Mouse (Mus musculus) ES-Bruce4 (cell line): ENCODE data around the gene Olfr1061. TPM values are rescaled to one million over a fixed set of nuclear protein-coding genes. Genes with fewer than 3 reads are reported as not detected.
"Not testable (repeated sequence)": the region's sequence is repeated elsewhere in the genome, so short reads cannot be mapped to it uniquely, and the experiment has no call there.

Experiments
- H3K27ac ChIP-seq: 2 replicates; pipeline ENCODE4 v1.5.1; 2012; ENCODE audit warnings: low read length, inconsistent platforms; ENCODE audit not compliant: insufficient read depth
- H3K27me3 ChIP-seq: 2 replicates; pipeline ENCODE4 v1.6.1; 2012; ENCODE audit warnings: mild to moderate bottlenecking, low read length, inconsistent platforms; ENCODE audit not compliant: control insufficient read depth, poor library complexity, insufficient read depth, severe bottlenecking
- H3K36me3 ChIP-seq: 2 replicates; pipeline ENCODE4 v1.6.1; 2012; ENCODE audit warnings: inconsistent platforms, mild to moderate bottlenecking, low read length, moderate library complexity; ENCODE audit not compliant: control insufficient read depth, poor library complexity, insufficient read depth, severe bottlenecking
- H3K4me1 ChIP-seq: one replicate; pipeline ENCODE4 v1.8.1; 2011; ENCODE audit warnings: low read length; ENCODE audit not compliant: control insufficient read depth, insufficient read depth
- H3K4me3 ChIP-seq: 2 replicates; pipeline ENCODE4 v1.5.1; 2011; ENCODE audit warnings: low read depth, mild to moderate bottlenecking, low read length
- H3K9ac ChIP-seq: 2 replicates; pipeline ENCODE4 v1.6.1; 2012; ENCODE audit warnings: low read depth, mild to moderate bottlenecking, inconsistent platforms; ENCODE audit not compliant: poor library complexity, severe bottlenecking
- H3K9me3 ChIP-seq: replicated peaks from 2 replicates; pipeline ENCODE4 v1.6.1; 2012; ENCODE audit warnings: mild to moderate bottlenecking, low read length, inconsistent platforms; ENCODE audit not compliant: control insufficient read depth, poor library complexity, insufficient read depth, severe bottlenecking
- CTCF ChIP-seq: IDR thresholded peaks from one replicate; pipeline ENCODE4 v1.8.1; 2011; ENCODE audit warnings: low read depth, low read length
- EP300 ChIP-seq: IDR thresholded peaks from 2 replicates; pipeline ENCODE4 v1.6.1; 2011; ENCODE audit warnings: low read depth, low read length; ENCODE audit not compliant: insufficient read depth
- POLR2A ChIP-seq: IDR thresholded peaks from one replicate; pipeline ENCODE4 v1.8.1; 2011; ENCODE audit warnings: low read length; ENCODE audit not compliant: insufficient read depth
- polyA plus RNA-seq: library from polyadenylated mRNA; stranded (reverse); fragments of >200 nt; gene quantifications from 2 replicates; pipeline ENCODE4 v1.2.4, GENCODE M21; 2011; ENCODE audit warnings: low read depth; ENCODE audit not compliant: missing spikeins, insufficient read depth, insufficient read length

The Olfr1061 gene
- polyA plus RNA-seq, 1 experiment = not detected

DNA sequence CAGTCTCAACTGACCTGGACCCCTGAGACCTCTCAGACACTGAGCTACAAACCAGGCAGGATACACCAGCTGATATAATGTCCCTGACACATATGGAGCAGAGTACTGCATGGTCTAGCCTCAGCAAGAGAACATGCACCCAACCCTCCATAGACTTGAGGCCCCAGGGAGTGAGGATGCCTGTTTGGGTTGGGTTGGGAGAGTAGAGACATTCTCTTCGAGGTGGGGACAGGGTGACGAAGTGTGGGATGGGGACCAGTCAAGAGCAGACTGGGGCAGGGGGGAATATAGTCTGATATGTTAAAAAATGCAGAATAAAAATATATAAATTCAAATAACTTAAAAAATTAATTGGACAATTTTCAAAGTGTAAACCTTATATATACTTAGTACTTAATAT is 18.7 kb downstream of the Olfr1061 start:
- no peak overlapping the region for H3K4me3 ChIP-seq
- no peaks in the 10 kb centered on the region for H3K27me3 ChIP-seq
- no peaks in the 10 kb centered on the region for H3K36me3 ChIP-seq
- no peak overlapping the region for H3K27ac ChIP-seq
- H3K9me3 ChIP-seq = no peaks in the 10 kb centered on the region
- TF ChIP-seq EP300 = no peak
- no peak for TF ChIP-seq POLR2A
- TF ChIP-seq CTCF = no peak
- no peak overlapping the region for H3K9ac ChIP-seq
- H3K4me1 ChIP-seq = no peaks in the 10 kb centered on the region

DNA sequence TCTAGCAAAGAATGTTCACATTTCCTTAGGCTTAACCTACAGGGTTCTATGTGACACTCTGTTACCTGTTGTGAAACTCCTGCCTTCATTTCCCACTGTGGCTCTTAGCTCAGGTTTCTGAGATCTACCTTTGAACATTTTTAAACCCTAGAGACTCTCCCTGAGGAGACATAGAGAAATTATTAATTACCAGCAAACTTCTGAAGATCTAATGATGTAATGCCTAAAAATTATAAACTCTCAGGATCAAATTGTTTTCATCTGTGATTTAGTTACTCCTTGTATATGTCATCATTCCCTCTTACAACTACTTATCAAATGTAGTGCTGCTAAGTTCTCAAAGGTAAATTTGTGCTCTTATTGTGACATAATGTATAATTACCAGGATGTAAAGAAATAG is 25.4 kb downstream of the Olfr1061 start, which contains the start of gene Olfr1058:
TSS of gene Olfr1058 (minus strand) at position 101 of the 400 bp plus-strand sequence.
- not testable (repeated sequence) for H3K4me3 ChIP-seq, H3K27me3 ChIP-seq, H3K4me1 ChIP-seq, H3K9ac ChIP-seq, H3K27ac ChIP-seq, H3K9me3 ChIP-seq, H3K36me3 ChIP-seq

DNA sequence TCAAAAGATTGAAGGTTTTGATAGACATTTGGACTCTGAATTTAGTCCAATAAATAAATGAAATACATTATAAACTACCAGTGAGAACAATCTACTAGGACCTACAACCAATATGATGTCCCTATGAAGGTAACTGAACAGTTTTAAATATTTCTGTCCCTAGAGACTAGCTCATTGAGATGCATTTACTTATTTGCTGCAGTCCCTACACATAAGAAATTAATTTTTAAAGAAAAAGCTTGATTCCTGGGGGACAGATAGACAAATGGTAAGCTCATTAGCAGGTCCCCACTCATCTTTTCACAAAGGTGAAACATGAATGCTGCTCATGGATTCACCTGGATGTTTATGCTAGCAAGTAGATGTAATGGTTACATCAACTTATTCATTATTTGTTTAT is 35.6 kb downstream of the Olfr1061 start, which contains the start of gene Olfr1057:
TSS of gene Olfr1057 (minus strand) at position 101 of the 400 bp plus-strand sequence.
- Histone ChIP-seq H3K9me3 (no peaks in the 10 kb centered on the region), H3K4me1 (no peaks in the 10 kb centered on the region), H3K36me3 (no peaks in the 10 kb centered on the region), H3K27ac (no peak within 1 kb of the TSS), H3K4me3 (no peak within 1 kb of the TSS), H3K9ac (no peak within 1 kb of the TSS), H3K27me3 (no peaks in the 10 kb centered on the region)
- TF ChIP-seq POLR2A = no peak

DNA sequence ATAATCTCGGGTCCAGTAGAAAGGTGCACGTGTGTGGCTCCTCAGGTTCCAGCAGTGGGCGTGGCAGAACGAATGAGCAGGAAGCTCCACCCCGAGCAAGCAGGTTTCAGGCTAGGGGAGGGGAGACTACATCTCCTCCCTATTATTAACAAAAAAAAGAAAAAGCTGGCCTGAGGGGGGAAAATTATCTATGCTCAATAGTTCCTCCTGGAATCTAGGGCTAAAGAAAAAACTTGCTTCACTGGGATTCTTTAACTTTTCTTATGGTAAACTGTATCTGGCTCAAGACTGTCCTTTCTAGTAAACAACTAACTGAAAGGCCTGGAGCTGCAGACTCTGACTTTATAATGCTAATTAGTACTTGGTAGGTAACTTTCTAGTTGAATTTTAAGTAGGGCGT is 47.5 kb downstream of the Olfr1061 start:
- not testable (repeated sequence) for H3K9ac ChIP-seq, H3K36me3 ChIP-seq, H3K4me1 ChIP-seq, H3K9me3 ChIP-seq, H3K4me3 ChIP-seq, H3K27me3 ChIP-seq, H3K27ac ChIP-seq

Other genes starting within 250 kb of the Olfr1061 start
- gene Olfr1043, start 246.5 kb downstream of the Olfr1061 start, polyA plus RNA-seq = not detected in 2 replicates
- not detected in 2 replicates for gene Olfr1044, start 236.2 kb downstream of the Olfr1061 start, polyA plus RNA-seq
- not detected in 2 replicates for gene Olfr52, start 228.4 kb downstream of the Olfr1061 start, polyA plus RNA-seq
- not detected in 2 replicates for gene Olfr1045, start 211.0 kb downstream of the Olfr1061 start, polyA plus RNA-seq
- gene Olfr1046, start 194.7 kb downstream of the Olfr1061 start, polyA plus RNA-seq = not detected in 2 replicates
- not detected in 2 replicates for gene Olfr1047, start 182.6 kb downstream of the Olfr1061 start, polyA plus RNA-seq
- gene Olfr1048, start 173.8 kb downstream of the Olfr1061 start, polyA plus RNA-seq = not detected in 2 replicates
- gene Olfr1049, start 155.7 kb downstream of the Olfr1061 start, polyA plus RNA-seq = not detected in 2 replicates
- not detected in 2 replicates for gene Olfr1051, start 135.0 kb downstream of the Olfr1061 start, polyA plus RNA-seq
- gene Olfr1052, start 121.6 kb downstream of the Olfr1061 start, polyA plus RNA-seq = not detected in 2 replicates
- gene Olfr1053, start 98.8 kb downstream of the Olfr1061 start, polyA plus RNA-seq = not detected in 2 replicates
- not detected in 2 replicates for gene Olfr1054, start 78.6 kb downstream of the Olfr1061 start, polyA plus RNA-seq
- gene Olfr1055, start 63.8 kb downstream of the Olfr1061 start, polyA plus RNA-seq = not detected in 2 replicates
- not detected in 2 replicates for gene Olfr1056, start 51.6 kb downstream of the Olfr1061 start, polyA plus RNA-seq
- gene Olfr1057, start 35.7 kb downstream of the Olfr1061 start, polyA plus RNA-seq = not detected in 2 replicates
- not detected in 2 replicates for gene Olfr1058, start 25.5 kb downstream of the Olfr1061 start, polyA plus RNA-seq
- not detected in 2 replicates for gene Olfr1062, start 12.7 kb upstream of the Olfr1061 start, polyA plus RNA-seq
- gene Olfr1065, start 36.5 kb upstream of the Olfr1061 start, polyA plus RNA-seq = not detected in 2 replicates
- not detected in 2 replicates for gene Olfr1066, start 42.2 kb upstream of the Olfr1061 start, polyA plus RNA-seq
- not detected in 2 replicates for gene Olfr228, start 73.3 kb upstream of the Olfr1061 start, polyA plus RNA-seq
- gene Olfr1076, start 94.4 kb upstream of the Olfr1061 start, polyA plus RNA-seq = not detected in 2 replicates
- not detected in 2 replicates for gene Olfr1079, start 128.4 kb upstream of the Olfr1061 start, polyA plus RNA-seq
- not detected in 2 replicates for gene Olfr1080, start 144.2 kb upstream of the Olfr1061 start, polyA plus RNA-seq
- gene Olfr1082, start 184.9 kb upstream of the Olfr1061 start, polyA plus RNA-seq = not detected in 2 replicates
- gene Olfr1084, start 225.7 kb upstream of the Olfr1061 start, polyA plus RNA-seq = not detected in 2 replicates
- not detected in 2 replicates for gene Olfr1085, start 248.0 kb upstream of the Olfr1061 start, polyA plus RNA-seq